Mouse (Mus musculus): Measurements from ENCODE around the gene Fundc1. TPM values are rescaled to one million over a fixed set of nuclear protein-coding genes. Genes with fewer than 3 reads are reported as not detected.

The Fundc1 gene
- 10 to 100 TPM; 18.4 to 25.8 TPM for total RNA-seq (2023)

GRCm38 (mm10) chrX:17571621-17572459 is at the start of gene Fundc1:
Fundc1 (minus strand) TSS chrX:17572325.

All from T-cell, adult 66 days (primary cell).